Mouse (Mus musculus) G1E (cell line): ENCODE measurements around the gene Cyp2d10. TPM values are rescaled to one million over a fixed set of nuclear protein-coding genes. Genes with fewer than 3 reads are reported as not detected.
"Not testable (repeated sequence)": the region's sequence is repeated elsewhere in the genome, so short reads cannot be mapped to it uniquely, and the experiment has no call there.

Experiments used
- ATAC-seq: 2 replicates; pipeline ENCODE4 v1.8.0; 2016; ENCODE audit warnings: mild to moderate bottlenecking; ENCODE audit not compliant: insufficient number of reproducible peaks, poor library complexity, low FRiP score, severe bottlenecking; ENCODE audit errors: extremely low read depth
- DNase-seq: peaks from one replicate; pipeline ENCODE4 v3.0.0; 2012; ENCODE audit warnings: low spot score
- H3K27me3 ChIP-seq: 2 replicates; pipeline ENCODE4 v1.6.1; 2012; ENCODE audit warnings: mild to moderate bottlenecking, low read length, inconsistent platforms; ENCODE audit not compliant: insufficient read depth
- H3K36me3 ChIP-seq: replicated peaks from 2 replicates; pipeline ENCODE3; 2012; ENCODE audit warnings: mild to moderate bottlenecking, inconsistent platforms
- H3K4me1 ChIP-seq: 2 replicates; pipeline ENCODE4 v1.6.1; 2012; ENCODE audit warnings: low read depth, low read length, inconsistent platforms, mixed read lengths; ENCODE audit not compliant: insufficient read depth
- H3K4me3 ChIP-seq: 2 replicates; pipeline ENCODE4 v1.5.1; 2012; ENCODE audit warnings: low read depth, mild to moderate bottlenecking, inconsistent platforms, low read length, moderate library complexity, mixed read lengths
- H3K9me3 ChIP-seq: replicated peaks from 2 replicates; pipeline ENCODE4 v1.6.1; 2012; ENCODE audit warnings: inconsistent platforms
- CTCF ChIP-seq: IDR thresholded peaks from 2 replicates; pipeline ENCODE4 v1.5.1; 2012; ENCODE audit warnings: low read depth, low read length, inconsistent platforms, mixed read lengths
- GATA1 ChIP-seq: IDR thresholded peaks from 2 replicates; pipeline ENCODE4 v1.6.1; 2012; ENCODE audit warnings: borderline replicate concordance, low read length, inconsistent platforms, mixed read lengths
- GATA2 ChIP-seq: IDR thresholded peaks from 2 replicates; pipeline ENCODE4 v1.6.1; 2012; ENCODE audit warnings: low read depth, low read length, inconsistent platforms, borderline replicate concordance
- POLR2AphosphoS5 ChIP-seq: IDR thresholded peaks from 2 replicates; pipeline ENCODE4 v1.6.1; 2012; ENCODE audit warnings: low read depth, low read length, inconsistent platforms; ENCODE audit not compliant: insufficient replicate concordance
- TAL1 ChIP-seq: conservative IDR thresholded peaks from 2 replicates; pipeline ENCODE4 v1.6.1; 2012; ENCODE audit warnings: low read depth, low read length, inconsistent platforms, mixed read lengths
- polyA plus RNA-seq: library from polyadenylated mRNA; stranded (reverse); fragments of >175 nt; gene quantifications from 2 replicates; pipeline ENCODE4 v1.2.3, GENCODE M21; 2012
- total RNA-seq, 2 experiments: library from RNA; stranded (forward) in 1 of 2; stranded (reverse) in 1 of 2; fragments of 200-1000 nt in 1 of 2; fragments of >200 nt in 1 of 2; fragmentation: Nextera tagmentation in 1 of 2; gene quantifications; 2 replicates each; pipeline ENCODE4 v1.2.3; 2014 to 2017

Cyp2d10 gene
- not detected in 2 replicates for total RNA-seq (2014; fragmentation: Nextera tagmentation)
- 0.05 TPM in 1 of 2 replicates, not detected in the other for total RNA-seq (2017)
- not detected in 2 replicates for polyA plus RNA-seq

- H3K27me3 ChIP-seq, result peaks cover 21% of the 10 kb centered on the region
- no peaks in the 10 kb centered on the region for H3K36me3 ChIP-seq
- H3K4me1 ChIP-seq, result no peaks in the 10 kb centered on the region
- TF ChIP-seq POLR2AphosphoS5 (no peak), TAL1 (no peak), GATA1 (no peak), GATA2 (no peak), CTCF (no peak)
- no peaks in the 10 kb centered on the region for H3K9me3 ChIP-seq
- ATAC-seq (no peak), DNase-seq (no peak)
- no peak within 1 kb of the TSS for H3K4me3 ChIP-seq
These were observed at the start of gene Cyp2d10 for GRCm38 (mm10) chr15:82406981-82407380. Gene Cyp2d10, minus strand, starts transcription at chr15:82407195.

GRCm38 (mm10) chr15:82456086-82456790 is 49.2 kb upstream of the Cyp2d10 start:
- H3K27me3 ChIP-seq, DNase-seq, H3K4me1 ChIP-seq, H3K4me3 ChIP-seq, H3K9me3 ChIP-seq, H3K36me3 ChIP-seq, ATAC-seq: not testable (repeated sequence)

- not testable (repeated sequence) for ATAC-seq, H3K9me3 ChIP-seq, H3K36me3 ChIP-seq, DNase-seq, H3K27me3 ChIP-seq, H3K4me3 ChIP-seq, H3K4me1 ChIP-seq
These were observed 46.5 kb upstream of the Cyp2d10 start for GRCm38 (mm10) chr15:82453501-82453900.

- ATAC-seq, H3K4me1 ChIP-seq, H3K4me3 ChIP-seq, H3K27me3 ChIP-seq, H3K9me3 ChIP-seq, DNase-seq, H3K36me3 ChIP-seq: not testable (repeated sequence)
These were observed 45.1 kb upstream of the Cyp2d10 start for GRCm38 (mm10) chr15:82452133-82452532.

DNA sequence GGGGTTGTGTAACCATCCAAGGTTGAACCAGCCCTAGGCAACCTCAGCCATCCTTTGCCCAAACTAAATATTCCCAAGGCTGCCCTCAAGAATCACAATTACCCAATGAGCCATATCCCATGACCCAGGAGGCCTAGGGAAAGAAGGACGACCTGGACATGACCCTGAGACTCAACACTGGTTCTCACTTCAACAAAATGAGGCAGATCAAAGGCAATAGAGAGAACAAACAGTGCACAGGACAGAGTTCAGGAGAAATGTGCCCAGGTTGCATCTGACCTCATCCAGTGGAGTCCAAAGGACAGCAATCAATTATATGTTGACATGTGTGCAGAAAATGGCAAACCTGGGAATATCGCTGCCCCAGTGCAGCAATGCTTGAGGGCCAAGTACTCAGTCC is 43.0 kb upstream of the Cyp2d10 start:
- not testable (repeated sequence) for H3K9me3 ChIP-seq, H3K4me1 ChIP-seq, ATAC-seq, H3K27me3 ChIP-seq, H3K36me3 ChIP-seq, DNase-seq, H3K4me3 ChIP-seq

- ATAC-seq, result no peak
These were observed 38.2 kb upstream of the Cyp2d10 start for GRCm38 (mm10) chr15:82445196-82445595.

GRCm38 (mm10) chr15:82443658-82444057 is 36.7 kb upstream of the Cyp2d10 start:
- Histone ChIP-seq H3K4me3 (no peak overlapping the region), H3K27me3 (0 out of 2 replicates have a peak, but pooled peaks cover 2% of the 10 kb centered on the region), H3K36me3 (no peaks in the 10 kb centered on the region), H3K9me3 (no peaks in the 10 kb centered on the region), H3K4me1 (no peaks in the 10 kb centered on the region)
- DNase-seq, result no peak
- ATAC-seq, result no peak
- TF ChIP-seq TAL1 (no peak), GATA1 (no peak), CTCF (no peak), GATA2 (no peak), POLR2AphosphoS5 (no peak)

More at GRCm38 (mm10) chr15:82445196-82445595, 38.2 kb upstream of the Cyp2d10 start:
- DNase-seq, result no peak
- no peak overlapping the region for H3K4me3 ChIP-seq
- no peaks in the 10 kb centered on the region for H3K36me3 ChIP-seq
- H3K4me1 ChIP-seq, result no peaks in the 10 kb centered on the region
- TF ChIP-seq TAL1, result no peak
- 0 out of 2 replicates have a peak, but pooled peaks cover 2% of the 10 kb centered on the region for H3K27me3 ChIP-seq
- H3K9me3 ChIP-seq, result no peaks in the 10 kb centered on the region
